Mouse (Mus musculus): ENCODE results near the gene 1700015G11Rik. TPM values are rescaled to one million over a fixed set of nuclear protein-coding genes. Genes with fewer than 3 reads are reported as not detected.

Gene 1700015G11Rik
- total and polyA plus RNA-seq, 2 experiments from 2014 or later = not detected

DNA sequence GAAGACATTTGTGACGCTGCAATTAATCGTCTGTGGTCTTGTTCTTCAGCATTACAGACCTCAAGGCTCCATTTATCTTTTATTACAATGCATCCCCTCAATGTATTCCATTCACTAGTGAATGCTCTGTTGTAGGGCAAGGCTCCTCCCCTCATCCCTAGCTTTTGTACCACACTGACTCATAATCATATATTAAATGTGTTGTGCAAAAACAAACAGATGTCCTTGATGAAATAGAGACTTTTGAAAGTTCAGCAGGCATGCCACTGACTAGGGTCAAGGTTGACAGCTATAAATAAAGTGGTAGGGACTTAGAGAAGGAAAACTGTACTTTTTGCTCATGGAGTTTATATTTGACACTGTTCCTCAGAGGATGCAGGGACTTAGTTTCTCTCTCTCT, 42.0 kb downstream of the 1700015G11Rik start:
- H3K36me3 ChIP-seq (ENCODE audit: insufficient read depth, low read length) = no peaks in the 10 kb centered on the region
- no peak for ATAC-seq (ENCODE audit: low FRiP score)
- no peaks in the 10 kb centered on the region for H3K9me3 ChIP-seq (ENCODE audit: low read length)
- H3K9ac ChIP-seq (replicated peaks; ENCODE audit: low read length, poor library complexity, severe bottlenecking) = no peak overlapping the region
- H3K27ac ChIP-seq (ENCODE audit: low read depth, low read length) = no peak overlapping the region
- no peak overlapping the region for H3K4me2 ChIP-seq (ENCODE audit: low read depth, low read length, poor library complexity, severe bottlenecking)
- no peaks in the 10 kb centered on the region for H3K4me1 ChIP-seq (ENCODE audit: insufficient read depth, low read length)
- DNase-seq (ENCODE audit: low spot score) = no peak
- no peak overlapping the region for H3K4me3 ChIP-seq (ENCODE audit: low read depth, low read length)
- no peaks in the 10 kb centered on the region for H3K27me3 ChIP-seq (ENCODE audit: insufficient read depth, low read length)
- TF ChIP-seq CTCF (IDR thresholded peaks at IDR 0.05) = no peak
- WGBS = 72% methylated on average over 2 of the region's 2 CpGs

DNA sequence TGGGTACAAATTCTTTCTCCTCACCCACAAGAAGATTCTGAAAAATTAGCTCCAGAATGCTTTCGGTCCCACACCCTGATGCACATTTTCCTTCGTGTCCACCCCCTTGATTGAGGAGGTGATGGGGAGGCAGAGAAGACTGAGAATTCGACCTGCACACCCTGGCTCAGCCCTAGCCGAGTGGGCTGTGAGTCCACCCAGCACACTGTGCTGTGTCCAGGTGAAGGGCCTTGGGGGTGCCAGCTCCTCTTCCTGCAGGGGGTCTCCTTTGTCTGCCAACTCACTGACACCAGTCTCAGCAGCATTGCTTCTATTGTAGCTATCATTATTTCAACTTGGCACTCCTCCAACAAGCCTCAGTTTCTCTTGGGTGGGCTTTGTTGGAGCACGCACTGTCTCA, 42.4 kb downstream of the 1700015G11Rik start:
- Histone ChIP-seq H3K9me3 (ENCODE audit: low read length) (no peaks in the 10 kb centered on the region), H3K36me3 (ENCODE audit: insufficient read depth, low read length) (no peaks in the 10 kb centered on the region), H3K4me3 (ENCODE audit: low read depth, low read length) (no peak overlapping the region), H3K4me2 (ENCODE audit: low read depth, low read length, poor library complexity, severe bottlenecking) (no peak overlapping the region), H3K27ac (ENCODE audit: low read depth, low read length) (no peak overlapping the region), H3K27me3 (ENCODE audit: insufficient read depth, low read length) (no peaks in the 10 kb centered on the region), H3K9ac (replicated peaks; ENCODE audit: low read length, poor library complexity, severe bottlenecking) (no peak overlapping the region), H3K4me1 (ENCODE audit: insufficient read depth, low read length) (no peaks in the 10 kb centered on the region)
- no peak for DNase-seq (ENCODE audit: low spot score)
- no peak for ATAC-seq (ENCODE audit: low FRiP score)
- 73% methylated on average over 5 of the region's 5 CpGs for WGBS
- TF ChIP-seq CTCF (IDR thresholded peaks at IDR 0.05) = no peak

DNA sequence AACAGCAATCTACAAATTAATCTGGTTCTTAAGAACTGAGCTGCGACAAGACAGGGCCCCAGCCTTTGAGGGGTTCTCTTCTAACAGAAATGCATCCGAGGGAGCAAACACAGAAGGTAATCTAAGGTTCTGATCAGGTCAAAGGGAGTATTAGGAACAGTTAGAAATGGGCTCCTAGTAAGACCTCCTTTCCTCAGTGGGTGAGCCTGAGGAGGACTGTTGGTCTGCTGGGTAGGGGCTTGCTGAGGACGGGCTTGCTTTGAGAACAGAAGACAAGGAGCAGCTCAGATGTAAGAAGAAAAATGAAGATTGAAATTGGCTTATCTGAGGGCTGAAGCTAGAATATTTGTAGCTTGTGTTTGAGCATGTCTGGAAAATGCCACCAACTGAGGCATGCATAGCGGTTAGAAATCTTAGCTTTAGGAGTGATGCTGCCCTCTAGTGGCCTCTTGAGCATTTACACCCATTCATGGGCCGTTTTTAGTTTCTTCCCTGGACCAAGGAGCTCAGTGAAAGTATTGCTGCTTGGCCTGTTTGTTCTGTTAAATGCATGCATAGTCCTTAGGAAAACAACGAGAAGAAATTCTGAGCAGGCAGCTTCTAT, 43.2 kb downstream of the 1700015G11Rik start:
- Histone ChIP-seq H3K4me3 (ENCODE audit: low read depth, low read length) (no peak overlapping the region), H3K36me3 (ENCODE audit: insufficient read depth, low read length) (no peaks in the 10 kb centered on the region), H3K4me2 (ENCODE audit: low read depth, low read length, poor library complexity, severe bottlenecking) (no peak overlapping the region), H3K9ac (replicated peaks; ENCODE audit: low read length, poor library complexity, severe bottlenecking) (no peak overlapping the region), H3K27ac (ENCODE audit: low read depth, low read length) (no peak overlapping the region), H3K27me3 (ENCODE audit: insufficient read depth, low read length) (no peaks in the 10 kb centered on the region), H3K9me3 (ENCODE audit: low read length) (no peaks in the 10 kb centered on the region), H3K4me1 (ENCODE audit: insufficient read depth, low read length) (no peaks in the 10 kb centered on the region)
- WGBS = 23% methylated on average over 6 of the region's 6 CpGs
- DNase-seq (ENCODE audit: low spot score) (peak; percentile 84), ATAC-seq (ENCODE audit: low FRiP score) (peak; percentile 49; the same call in 1 of the 2 replicates)
- peak; percentile 94 for TF ChIP-seq CTCF (IDR thresholded peaks at IDR 0.05)

DNA sequence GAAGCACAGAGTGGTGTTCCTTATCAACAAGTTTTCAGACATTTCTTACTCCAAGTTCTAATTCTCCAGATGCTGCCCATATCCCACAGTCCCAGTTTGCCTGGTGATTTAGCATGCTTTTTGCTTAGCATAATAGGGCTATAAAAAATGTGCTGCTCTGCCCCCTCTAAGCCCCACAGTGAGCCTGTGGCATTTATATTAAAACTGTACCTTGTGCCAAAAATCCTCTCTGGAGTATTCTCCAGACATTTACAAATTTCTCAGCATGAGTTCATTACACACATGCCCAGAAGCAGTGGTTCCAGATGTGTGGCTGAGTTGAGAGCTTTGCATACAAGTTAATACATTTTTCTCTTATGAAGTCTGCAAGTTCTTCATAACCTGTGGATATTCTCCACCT, 46.1 kb downstream of the 1700015G11Rik start:
- no peak overlapping the region for H3K9ac ChIP-seq (replicated peaks; ENCODE audit: low read length, poor library complexity, severe bottlenecking)
- no peaks in the 10 kb centered on the region for H3K9me3 ChIP-seq (ENCODE audit: low read length)
- no peaks in the 10 kb centered on the region for H3K4me1 ChIP-seq (ENCODE audit: insufficient read depth, low read length)
- no peak overlapping the region for H3K4me2 ChIP-seq (ENCODE audit: low read depth, low read length, poor library complexity, severe bottlenecking)
- H3K27ac ChIP-seq (ENCODE audit: low read depth, low read length) = no peak overlapping the region
- no peak overlapping the region for H3K4me3 ChIP-seq (ENCODE audit: low read depth, low read length)
- ATAC-seq (ENCODE audit: low FRiP score) = no peak
- no peaks in the 10 kb centered on the region for H3K36me3 ChIP-seq (ENCODE audit: insufficient read depth, low read length)
- no peaks in the 10 kb centered on the region for H3K27me3 ChIP-seq (ENCODE audit: insufficient read depth, low read length)
- no peak for TF ChIP-seq CTCF (IDR thresholded peaks at IDR 0.05)
- no peak for DNase-seq (ENCODE audit: low spot score)

DNA sequence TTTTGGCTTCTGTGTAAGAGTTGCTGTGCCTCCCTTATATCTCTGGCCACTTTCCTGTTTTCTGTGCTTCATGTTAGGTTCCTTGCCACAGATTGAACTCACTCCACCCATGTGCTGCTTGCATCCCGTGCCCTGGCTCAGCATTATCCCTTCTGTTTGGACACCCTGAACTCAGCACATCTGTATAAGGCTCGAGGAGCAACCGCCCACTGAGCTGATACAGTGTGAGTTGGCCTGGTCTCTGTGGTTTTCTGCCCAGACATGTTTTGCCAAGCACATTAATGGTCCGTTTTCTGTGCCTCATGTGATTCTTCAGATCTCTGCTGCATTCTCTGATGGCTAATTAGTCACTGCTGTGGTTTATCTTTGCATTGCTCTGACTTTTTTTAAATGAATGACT, 47.9 kb downstream of the 1700015G11Rik start:
- Histone ChIP-seq H3K4me3 (ENCODE audit: low read depth, low read length) (no peak overlapping the region), H3K9ac (replicated peaks; ENCODE audit: low read length, poor library complexity, severe bottlenecking) (no peak overlapping the region), H3K9me3 (ENCODE audit: low read length) (no peaks in the 10 kb centered on the region), H3K27me3 (ENCODE audit: insufficient read depth, low read length) (no peaks in the 10 kb centered on the region), H3K4me2 (ENCODE audit: low read depth, low read length, poor library complexity, severe bottlenecking) (no peak overlapping the region), H3K36me3 (ENCODE audit: insufficient read depth, low read length) (no peaks in the 10 kb centered on the region), H3K4me1 (ENCODE audit: insufficient read depth, low read length) (no peaks in the 10 kb centered on the region), H3K27ac (ENCODE audit: low read depth, low read length) (no peak overlapping the region)
- no peak for DNase-seq (ENCODE audit: low spot score)
- WGBS = 84% methylated on average over 4 of the region's 4 CpGs
- TF ChIP-seq CTCF (IDR thresholded peaks at IDR 0.05) = no peak
- no peak for ATAC-seq (ENCODE audit: low FRiP score)

DNA sequence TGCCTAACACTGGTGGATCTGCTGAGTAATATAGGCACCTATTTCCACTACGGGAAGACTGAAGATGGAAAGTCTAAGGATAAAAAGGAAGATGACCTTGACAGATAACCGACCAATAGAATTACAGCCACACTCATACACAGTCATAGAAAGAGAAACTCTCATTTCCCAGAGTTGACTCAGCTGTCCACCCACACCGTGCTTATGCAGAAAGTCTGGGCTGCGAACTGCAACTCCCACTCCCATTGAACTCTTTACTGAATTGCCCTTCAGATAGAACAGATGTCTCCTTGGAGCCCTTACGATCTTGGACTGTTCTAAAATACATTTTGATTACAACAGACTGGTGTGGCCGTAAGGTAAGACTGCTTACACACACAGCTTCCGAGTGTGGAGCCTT, 50.8 kb downstream of the 1700015G11Rik start:
- H3K4me1 ChIP-seq (ENCODE audit: insufficient read depth, low read length) = peaks cover 4% of the 10 kb centered on the region; the same call in 1 of the 2 replicates
- 93% methylated on average over 7 of the region's 7 CpGs for WGBS
- no peak overlapping the region for H3K27ac ChIP-seq (ENCODE audit: low read depth, low read length)
- DNase-seq (ENCODE audit: low spot score) = no peak
- no peaks in the 10 kb centered on the region for H3K36me3 ChIP-seq (ENCODE audit: insufficient read depth, low read length)
- no peak for ATAC-seq (ENCODE audit: low FRiP score)
- no peak overlapping the region for H3K4me2 ChIP-seq (ENCODE audit: low read depth, low read length, poor library complexity, severe bottlenecking)
- no peak overlapping the region for H3K9ac ChIP-seq (replicated peaks; ENCODE audit: low read length, poor library complexity, severe bottlenecking)
- no peak overlapping the region for H3K4me3 ChIP-seq (ENCODE audit: low read depth, low read length)
- no peaks in the 10 kb centered on the region for H3K9me3 ChIP-seq (ENCODE audit: low read length)
- no peaks in the 10 kb centered on the region for H3K27me3 ChIP-seq (ENCODE audit: insufficient read depth, low read length)
- no peak for TF ChIP-seq CTCF (IDR thresholded peaks at IDR 0.05)
